Mouse (Mus musculus): Measurements from ENCODE around the gene Tns2. TPM values are rescaled to one million over a fixed set of nuclear protein-coding genes. Genes with fewer than 3 reads are reported as not detected.

Tns2 gene
- polyA plus RNA-seq, 2 experiments: 3.7 to 5.2 TPM

DNA sequence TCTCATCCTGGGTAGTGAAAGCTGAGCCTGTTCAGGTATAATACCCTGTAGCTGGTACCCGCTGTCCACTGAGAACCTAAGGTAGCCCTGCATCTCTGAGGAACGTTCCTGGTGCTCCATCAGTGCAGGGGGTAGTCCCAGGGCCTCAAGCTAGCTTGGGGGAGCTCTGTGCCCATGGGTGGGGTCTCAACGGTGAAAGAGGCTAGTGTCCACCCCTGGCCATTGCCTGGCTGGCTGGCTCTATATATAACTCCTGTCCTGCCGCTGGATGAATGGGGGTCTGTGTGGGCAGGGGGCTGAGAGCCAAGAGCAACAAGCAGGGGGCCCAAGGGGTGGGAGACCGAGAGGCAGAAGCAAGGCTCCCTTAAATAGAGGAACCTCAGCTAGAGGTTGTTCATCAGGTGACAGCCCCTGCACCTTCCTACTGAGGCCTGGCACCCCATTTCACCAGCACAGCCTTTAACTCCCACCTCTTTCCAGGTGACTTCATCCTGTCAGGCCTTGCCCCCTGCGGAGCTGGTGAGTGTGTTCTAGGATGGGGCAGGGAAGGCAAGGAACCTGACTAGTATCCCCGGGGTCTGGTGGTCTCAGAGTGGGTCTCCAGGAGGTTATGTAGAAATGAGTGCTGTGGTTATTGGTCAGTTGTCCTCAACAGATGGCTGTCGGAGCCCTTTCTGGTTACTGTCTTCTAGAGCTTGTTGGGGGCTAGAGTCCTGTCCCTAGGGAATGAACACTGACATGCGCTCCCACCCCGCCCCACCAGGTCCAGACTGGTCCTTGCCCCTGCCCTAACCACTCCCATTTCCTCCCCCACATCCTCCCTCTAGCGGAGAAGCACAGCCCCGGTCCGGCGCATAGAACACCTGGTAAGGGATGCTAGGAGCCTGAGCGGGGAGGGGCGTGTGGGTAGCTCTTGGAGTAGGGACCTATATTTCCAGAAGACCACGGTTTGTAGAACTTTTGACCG is 5.8 kb downstream of the Tns2 start:
- Histone ChIP-seq H3K4me1 (replicated peaks; ENCODE audit: control insufficient read depth in 2 of 2, insufficient read depth in 2 of 2, low read length in 1 of 2) (peaks cover 0 to 14% of the 10 kb centered on the region in 2 experiments; a peak in 2 of 4 replicates), H3K9me3 (ENCODE audit: control insufficient read depth, low read length) (no peaks in the 10 kb centered on the region), H3K4me3 (ENCODE audit: insufficient read depth in 1 of 2, low read depth in 2 of 2, low read length in 2 of 2) (no peak overlapping the region; a peak in 1 of 4 replicates), H3K4me2 (ENCODE audit: low read depth) (peak overlapping the region; percentile 64), H3K36me3 (replicated peaks; ENCODE audit: control insufficient read depth, insufficient read depth, low read depth) (no peaks in the 10 kb centered on the region), H3K9ac (replicated peaks) (no peak overlapping the region), H3K27ac (no peak overlapping the region), H3K27me3 (ENCODE audit: control insufficient read depth, insufficient read depth, low read length) (peaks cover 10% of the 10 kb centered on the region)
- ATAC-seq (ENCODE audit: insufficient read depth): no peak
- 25% methylated on average over 18 of the region's 18 CpGs for WGBS (ENCODE audit: insufficient replicate concordance)
- no peak for DNase-seq (ENCODE audit: low read depth in 3 of 3, low spot score in 3 of 3)
- TF ChIP-seq EP300 (IDR thresholded peaks at IDR 0.05; ENCODE audit: low read depth) (no peak), CTCF (IDR thresholded peaks at IDR 0.05; ENCODE audit: low read depth) (peak; percentile 35)

DNA sequence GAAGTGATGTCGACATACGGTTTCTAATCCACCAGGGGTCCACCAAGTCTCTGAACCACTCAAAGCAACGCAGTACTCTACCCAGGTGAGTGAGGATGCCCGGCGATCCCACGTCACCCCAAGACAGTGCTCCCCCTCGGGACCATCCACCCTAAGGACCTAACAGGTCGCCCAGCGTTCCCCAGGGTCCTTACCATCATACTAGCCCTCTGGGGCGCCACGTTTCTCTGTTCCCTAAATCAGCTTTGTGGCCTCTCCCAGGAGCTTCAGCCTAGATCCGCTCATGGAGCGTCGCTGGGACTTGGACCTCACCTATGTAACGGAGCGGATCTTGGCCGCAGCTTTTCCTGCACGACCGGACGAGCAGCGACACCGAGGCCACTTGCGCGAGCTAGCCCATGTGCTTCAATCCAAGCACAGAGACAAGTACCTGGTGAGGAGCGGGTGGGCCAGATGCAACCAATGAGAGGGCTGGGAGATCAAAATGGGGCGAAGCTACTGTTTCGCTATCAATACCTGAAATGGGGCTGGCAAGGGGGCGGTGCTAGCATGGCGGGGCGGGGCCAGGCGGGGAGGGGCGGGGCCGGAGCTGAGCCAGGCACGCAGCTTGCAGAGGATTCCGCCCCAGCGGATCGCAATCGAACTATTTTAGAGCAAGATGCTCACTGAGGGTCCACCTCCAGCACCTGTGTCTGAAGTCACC is 6.7 kb downstream of the Tns2 start:
- no peak overlapping the region for H3K27ac ChIP-seq
- peak overlapping the region; percentile 39 to 40 for H3K4me3 ChIP-seq (ENCODE audit: insufficient read depth in 1 of 2, low read depth in 2 of 2, low read length in 2 of 2)
- H3K27me3 ChIP-seq (ENCODE audit: control insufficient read depth, insufficient read depth, low read length): peaks cover 6% of the 10 kb centered on the region
- H3K9ac ChIP-seq (replicated peaks): no peak overlapping the region
- peaks cover 0 to 14% of the 10 kb centered on the region in 2 experiments; a peak in 1 of 4 replicates for H3K4me1 ChIP-seq (replicated peaks; ENCODE audit: control insufficient read depth in 2 of 2, insufficient read depth in 2 of 2, low read length in 1 of 2)
- H3K9me3 ChIP-seq (ENCODE audit: control insufficient read depth, low read length): no peaks in the 10 kb centered on the region
- ATAC-seq (ENCODE audit: insufficient read depth) (peak; percentile 21; the same call in 1 of the 2 replicates), DNase-seq (ENCODE audit: low read depth in 3 of 3, low spot score in 3 of 3) (no peak)
- peak overlapping the region; percentile 64 for H3K4me2 ChIP-seq (ENCODE audit: low read depth)
- TF ChIP-seq EP300 (IDR thresholded peaks at IDR 0.05; ENCODE audit: low read depth): no peak
- no peaks in the 10 kb centered on the region for H3K36me3 ChIP-seq (replicated peaks; ENCODE audit: control insufficient read depth, insufficient read depth, low read depth)
- WGBS (ENCODE audit: insufficient replicate concordance): 30% methylated on average over 38 of the region's 38 CpGs

DNA sequence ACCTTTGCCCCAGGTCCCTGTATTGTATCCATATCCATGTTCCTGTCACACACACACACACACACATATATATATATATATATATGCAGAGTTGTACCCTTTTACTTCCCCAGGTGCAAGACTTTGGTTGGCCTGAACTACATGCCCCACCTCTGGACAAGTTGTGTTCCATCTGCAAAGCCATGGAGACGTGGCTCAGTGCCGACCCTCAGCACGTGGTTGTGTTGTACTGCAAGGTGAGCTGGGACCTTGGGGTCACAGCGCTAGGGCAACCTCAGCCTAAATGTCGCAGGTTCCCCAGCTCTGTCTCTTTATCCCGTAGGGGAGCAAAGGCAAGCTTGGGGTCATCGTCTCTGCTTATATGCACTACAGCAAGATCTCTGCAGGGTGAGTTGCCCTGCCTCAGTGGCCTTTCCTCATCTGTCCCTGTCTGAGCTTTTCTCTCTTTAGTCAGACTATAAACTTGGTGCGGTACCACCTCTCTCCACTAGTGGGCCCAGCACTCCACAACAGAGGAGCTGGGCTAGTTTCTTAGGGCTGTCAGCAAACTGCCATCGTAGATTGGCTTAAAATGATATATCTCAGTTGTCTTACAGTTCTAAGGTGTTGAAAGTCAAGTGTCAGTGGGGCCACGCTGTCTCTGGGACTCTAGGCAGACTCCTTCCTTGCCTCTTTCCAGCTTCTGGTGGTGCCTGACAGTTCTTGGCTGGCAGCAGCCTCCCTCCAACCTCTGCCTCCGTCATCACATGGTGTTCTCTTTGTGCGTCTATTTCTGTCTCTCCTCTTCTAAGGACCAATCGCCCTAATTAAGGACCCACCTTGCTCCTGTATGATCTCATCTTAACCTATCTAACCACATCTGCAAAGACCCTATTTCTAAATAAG is 7.7 kb downstream of the Tns2 start:
- Histone ChIP-seq H3K36me3 (replicated peaks; ENCODE audit: control insufficient read depth, insufficient read depth, low read depth) (no peaks in the 10 kb centered on the region), H3K4me2 (ENCODE audit: low read depth) (no peak overlapping the region), H3K4me1 (replicated peaks; ENCODE audit: control insufficient read depth in 2 of 2, insufficient read depth in 2 of 2, low read length in 1 of 2) (peaks cover 0 to 14% of the 10 kb centered on the region in 2 experiments; a peak in 1 of 4 replicates), H3K27ac (no peak overlapping the region), H3K4me3 (ENCODE audit: insufficient read depth in 1 of 2, low read depth in 2 of 2, low read length in 2 of 2) (no peak overlapping the region), H3K9me3 (ENCODE audit: control insufficient read depth, low read length) (no peaks in the 10 kb centered on the region), H3K27me3 (ENCODE audit: control insufficient read depth, insufficient read depth, low read length) (peaks cover 6% of the 10 kb centered on the region), H3K9ac (replicated peaks) (no peak overlapping the region)
- DNase-seq (ENCODE audit: low read depth in 3 of 3, low spot score in 3 of 3): peak in 2 of 3 experiments; percentile 41 to 55
- peak; percentile 88 for TF ChIP-seq CTCF (IDR thresholded peaks at IDR 0.05; ENCODE audit: low read depth)
- TF ChIP-seq EP300 (IDR thresholded peaks at IDR 0.05; ENCODE audit: low read depth): no peak
- ATAC-seq (ENCODE audit: insufficient read depth): no peak
- 41% methylated on average over 13 of the region's 13 CpGs for WGBS (ENCODE audit: insufficient replicate concordance)

DNA sequence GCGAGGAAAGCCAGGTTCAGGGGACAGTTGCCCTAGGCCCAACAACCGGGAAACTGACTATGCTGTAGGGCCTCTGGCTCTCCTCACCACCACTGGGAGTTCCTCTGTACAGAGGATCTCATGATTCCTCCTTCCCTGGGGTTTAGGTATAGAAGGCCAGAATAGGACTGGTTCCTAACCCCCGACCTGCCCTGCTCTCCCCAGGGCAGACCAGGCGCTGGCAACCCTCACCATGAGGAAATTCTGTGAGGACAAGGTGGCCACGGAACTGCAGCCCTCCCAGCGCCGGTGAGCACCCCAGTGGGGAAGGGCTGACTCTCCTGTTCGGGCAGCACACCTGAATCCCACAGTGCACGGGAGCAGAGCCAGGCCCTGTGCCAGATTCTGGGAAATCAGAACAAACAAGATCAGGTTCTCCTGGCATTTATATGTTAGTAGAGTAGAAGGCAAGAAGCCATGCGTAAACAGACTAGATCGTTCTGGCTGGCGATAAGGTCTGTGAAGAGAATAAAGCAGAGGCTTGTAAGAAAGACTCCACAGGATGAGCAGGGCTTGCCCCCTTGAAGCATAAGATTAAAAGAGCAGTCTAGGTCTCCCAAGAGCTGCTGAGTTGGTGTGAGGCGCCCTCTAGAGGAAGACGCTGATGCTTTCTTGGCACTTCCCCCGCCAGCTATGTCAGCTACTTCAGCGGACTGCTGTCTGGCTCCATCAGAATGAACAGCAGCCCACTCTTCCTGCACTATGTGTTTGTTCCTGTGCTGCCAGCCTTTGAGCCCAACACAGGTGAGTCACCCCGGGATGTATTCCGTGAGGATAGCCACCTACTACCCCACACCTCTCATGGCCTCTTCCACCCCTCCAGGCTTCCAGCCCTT is 8.7 kb downstream of the Tns2 start:
- Histone ChIP-seq H3K27me3 (ENCODE audit: control insufficient read depth, insufficient read depth, low read length) (peaks cover 6% of the 10 kb centered on the region), H3K27ac (no peak overlapping the region), H3K36me3 (replicated peaks; ENCODE audit: control insufficient read depth, insufficient read depth, low read depth) (no peaks in the 10 kb centered on the region), H3K9me3 (ENCODE audit: control insufficient read depth, low read length) (no peaks in the 10 kb centered on the region), H3K9ac (replicated peaks) (no peak overlapping the region), H3K4me1 (replicated peaks; ENCODE audit: control insufficient read depth in 2 of 2, insufficient read depth in 2 of 2, low read length in 1 of 2) (peaks cover 0 to 8% of the 10 kb centered on the region in 2 experiments; a peak in 1 of 4 replicates), H3K4me3 (ENCODE audit: insufficient read depth in 1 of 2, low read depth in 2 of 2, low read length in 2 of 2) (no peak overlapping the region), H3K4me2 (ENCODE audit: low read depth) (no peak overlapping the region)
- 47% methylated on average over 18 of the region's 18 CpGs for WGBS (ENCODE audit: insufficient replicate concordance)
- ATAC-seq (ENCODE audit: insufficient read depth): no peak
- TF ChIP-seq CTCF (IDR thresholded peaks at IDR 0.05; ENCODE audit: low read depth) (peak; percentile 78), EP300 (IDR thresholded peaks at IDR 0.05; ENCODE audit: low read depth) (no peak)
- DNase-seq (ENCODE audit: low read depth in 3 of 3, low spot score in 3 of 3): peak in 2 of 3 experiments; percentile 38 to 47

All from liver, embryonic 14.5 days (tissue).